Mouse (Mus musculus) midbrain, embryonic 13.5 days (tissue): ENCODE data around the gene Dab2ip. TPM values are rescaled to one million over a fixed set of nuclear protein-coding genes. Genes with fewer than 3 reads are reported as not detected.

Experiments used
- ATAC-seq: fragments of 200-750 bp; cut with Nextera tagmentation; 2 replicates; pipeline ENCODE4 v1.8.0; 2017; ENCODE audit warnings: mild to moderate bottlenecking, moderate TSS enrichment, moderate library complexity
- H3K27ac ChIP-seq: fragments of 300-500 bp; sonication (generic); 2 replicates; pipeline ENCODE4 v1.5.1; 2015; ENCODE audit warnings: inconsistent platforms, mild to moderate bottlenecking, moderate library complexity
- H3K27me3 ChIP-seq: fragments of 300-500 bp; sonication (generic); 2 replicates; pipeline ENCODE4 v1.6.1; 2015; ENCODE audit warnings: mild to moderate bottlenecking, inconsistent platforms
- H3K36me3 ChIP-seq: fragments of 300-500 bp; sonication (generic); 2 replicates; pipeline ENCODE4 v1.6.1; 2015; ENCODE audit warnings: mild to moderate bottlenecking, inconsistent platforms
- H3K4me1 ChIP-seq: fragments of 300-500 bp; sonication (generic); replicated peaks from 2 replicates; pipeline ENCODE4 v1.6.1; 2015; ENCODE audit warnings: inconsistent platforms
- H3K4me2 ChIP-seq: fragments of 300-500 bp; sonication (generic); replicated peaks from 2 replicates; pipeline ENCODE4 v1.6.1; 2015; ENCODE audit warnings: moderate library complexity, mild to moderate bottlenecking, inconsistent platforms
- H3K4me3 ChIP-seq: fragments of 300-500 bp; sonication (generic); replicated peaks from 2 replicates; pipeline ENCODE4 v1.5.1; 2015; ENCODE audit warnings: mild to moderate bottlenecking, inconsistent platforms
- H3K9ac ChIP-seq: fragments of 300-500 bp; sonication (generic); replicated peaks from 2 replicates; pipeline ENCODE4 v1.6.1; 2015; ENCODE audit warnings: mild to moderate bottlenecking, inconsistent platforms
- H3K9me3 ChIP-seq: fragments of 300-500 bp; sonication (generic); 2 replicates; pipeline ENCODE4 v1.6.1; 2016; ENCODE audit warnings: mild to moderate bottlenecking, inconsistent platforms
- WGBS: fragments of 180-500 bp; shearing (Covaris S2); methylation state at CpG from one replicate; pipeline ENCODE4 v1.1.7; 2015; 5-methylcytosine and 5-hydroxymethylcytosine counted together
- polyA plus RNA-seq: library from polyadenylated mRNA; unstranded; fragments of >200 nt; fragmentation: Nextera tagmentation; extraction: Ambion mirVana; gene quantifications from 2 replicates; pipeline ENCODE4 v1.2.1, GENCODE M21; 2015

Dab2ip gene
- polyA plus RNA-seq, 1 experiment from 2014 or later = 36.3 TPM

GRCm38 (mm10) chr2:35608856-35609255 is 50.8 kb downstream of the Dab2ip start:
- peaks cover 48% of the 10 kb centered on the region for H3K4me1 ChIP-seq
- no peak overlapping the region for H3K4me2 ChIP-seq
- H3K36me3 ChIP-seq = no peaks in the 10 kb centered on the region
- H3K4me3 ChIP-seq = no peak overlapping the region
- 90% methylated on average over 7 of the region's 7 CpGs for WGBS
- no peak overlapping the region for H3K9ac ChIP-seq
- H3K27me3 ChIP-seq = no peaks in the 10 kb centered on the region; the same call in none of the 2 replicates
- no peaks in the 10 kb centered on the region for H3K9me3 ChIP-seq
- no peak for ATAC-seq
- no peak overlapping the region for H3K27ac ChIP-seq

- no peaks in the 10 kb centered on the region for H3K36me3 ChIP-seq
- no peak overlapping the region for H3K27ac ChIP-seq
- 64% methylated on average over 9 of the region's 9 CpGs for WGBS
- peaks cover 48% of the 10 kb centered on the region for H3K4me1 ChIP-seq
- H3K27me3 ChIP-seq = no peaks in the 10 kb centered on the region; the same call in none of the 2 replicates
- no peaks in the 10 kb centered on the region for H3K9me3 ChIP-seq
- H3K4me3 ChIP-seq = no peak overlapping the region
- 0 out of 2 replicates have a peak, but pooled peaks have one; percentile 44 for ATAC-seq
- no peak overlapping the region for H3K4me2 ChIP-seq
- H3K9ac ChIP-seq = peak overlapping the region; percentile 4; the same call in 1 of the 2 replicates
Measured at GRCm38 (mm10) chr2:35609317-35609716, 51.3 kb downstream of the Dab2ip start.

GRCm38 (mm10) chr2:35610168-35610951 is 52.3 kb downstream of the Dab2ip start:
- WGBS = 2% methylated on average over 11 of the region's 11 CpGs
- H3K27ac ChIP-seq = no peak overlapping the region
- no peaks in the 10 kb centered on the region for H3K36me3 ChIP-seq
- peak overlapping the region; percentile 33 for H3K4me2 ChIP-seq
- H3K4me3 ChIP-seq = no peak overlapping the region
- H3K9me3 ChIP-seq = no peaks in the 10 kb centered on the region
- ATAC-seq = peak; percentile 31
- H3K4me1 ChIP-seq = peaks cover 48% of the 10 kb centered on the region
- H3K27me3 ChIP-seq = no peaks in the 10 kb centered on the region; the same call in 1 of the 2 replicates
- H3K9ac ChIP-seq = peak overlapping the region; percentile 4; the same call in 1 of the 2 replicates

DNA sequence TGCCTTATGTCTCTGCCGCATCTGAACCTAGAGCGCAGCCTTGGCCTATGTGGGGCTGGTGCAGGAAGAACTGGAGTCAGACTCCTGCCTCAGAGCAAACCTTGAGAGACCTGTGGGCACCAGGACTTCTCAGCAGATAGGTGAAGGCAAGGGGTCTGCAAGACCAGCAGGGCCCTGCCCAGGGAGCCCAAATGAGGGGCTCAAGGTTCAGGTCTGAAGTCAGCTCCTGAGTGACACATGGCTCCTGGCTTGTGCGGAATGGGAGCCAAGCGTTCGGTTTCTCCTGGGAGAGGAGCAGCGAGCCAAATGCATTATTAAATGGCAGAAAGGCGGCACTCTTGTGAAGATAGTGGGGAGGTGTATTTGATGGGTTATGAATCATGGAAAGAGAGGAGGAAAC is 52.9 kb downstream of the Dab2ip start:
- 71% methylated on average over 7 of the region's 7 CpGs for whole genome bisulfite sequencing
- no peak for ATAC-seq
- H3K36me3 ChIP-seq = no peaks in the 10 kb centered on the region

GRCm38 (mm10) chr2:35611645-35612044 is 53.6 kb downstream of the Dab2ip start:
- H3K4me3 ChIP-seq = no peak overlapping the region
- no peak overlapping the region for H3K27ac ChIP-seq
- peaks cover 44% of the 10 kb centered on the region for H3K4me1 ChIP-seq
- no peaks in the 10 kb centered on the region; the same call in 1 of the 2 replicates for H3K27me3 ChIP-seq
- no peaks in the 10 kb centered on the region for H3K9me3 ChIP-seq
- H3K36me3 ChIP-seq = no peaks in the 10 kb centered on the region
- H3K4me2 ChIP-seq = no peak overlapping the region
- 84% methylated on average over 4 of the region's 4 CpGs for WGBS
- no peak for ATAC-seq
- H3K9ac ChIP-seq = no peak overlapping the region

More for the DNA sequence above, 52.9 kb downstream of the Dab2ip start:
- no peak overlapping the region for H3K4me3 ChIP-seq
- no peaks in the 10 kb centered on the region; the same call in 1 of the 2 replicates for H3K27me3 ChIP-seq
- H3K27ac ChIP-seq = no peak overlapping the region
- no peak overlapping the region for H3K4me2 ChIP-seq
- H3K9me3 ChIP-seq = no peaks in the 10 kb centered on the region
- peaks cover 48% of the 10 kb centered on the region for H3K4me1 ChIP-seq
- no peak overlapping the region for H3K9ac ChIP-seq

DNA sequence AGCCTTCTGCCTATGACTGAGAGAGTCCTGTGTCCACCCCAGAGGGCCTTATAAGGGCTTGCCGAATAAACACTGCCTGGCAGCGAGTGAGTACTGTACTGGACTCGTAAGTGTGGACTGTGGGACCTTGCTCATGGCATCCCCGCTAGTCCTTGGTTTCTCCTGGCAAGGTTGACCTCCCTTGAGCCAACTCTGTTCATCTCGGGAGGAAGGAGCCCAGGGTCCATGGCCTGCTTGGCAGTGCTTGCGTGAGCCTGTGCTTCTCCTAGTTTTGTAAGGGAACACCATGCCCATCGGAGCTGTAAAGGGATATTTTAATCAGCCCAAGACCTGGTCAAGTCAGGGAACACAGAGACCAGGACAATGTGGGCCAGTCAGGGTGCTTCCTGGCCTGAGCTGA is 54.2 kb downstream of the Dab2ip start:
- no peaks in the 10 kb centered on the region for H3K9me3 ChIP-seq
- H3K36me3 ChIP-seq = no peaks in the 10 kb centered on the region
- no peak overlapping the region for H3K4me2 ChIP-seq
- no peak overlapping the region for H3K9ac ChIP-seq
- H3K4me1 ChIP-seq = peaks cover 38% of the 10 kb centered on the region
- ATAC-seq = no peak
- H3K4me3 ChIP-seq = no peak overlapping the region
- H3K27me3 ChIP-seq = no peaks in the 10 kb centered on the region; the same call in 1 of the 2 replicates
- 91% methylated on average over 7 of the region's 7 CpGs for WGBS
- no peak overlapping the region for H3K27ac ChIP-seq

- Histone ChIP-seq H3K36me3 (no peaks in the 10 kb centered on the region), H3K9ac (no peak overlapping the region), H3K27ac (no peak overlapping the region), H3K9me3 (no peaks in the 10 kb centered on the region), H3K4me3 (no peak overlapping the region), H3K4me1 (peaks cover 30% of the 10 kb centered on the region), H3K4me2 (no peak overlapping the region), H3K27me3 (no peaks in the 10 kb centered on the region; the same call in 1 of the 2 replicates)
- ATAC-seq = no peak
- WGBS = 65% methylated on average over 3 of the region's 3 CpGs
Measured at GRCm38 (mm10) chr2:35613946-35614353, 55.9 kb downstream of the Dab2ip start.

DNA sequence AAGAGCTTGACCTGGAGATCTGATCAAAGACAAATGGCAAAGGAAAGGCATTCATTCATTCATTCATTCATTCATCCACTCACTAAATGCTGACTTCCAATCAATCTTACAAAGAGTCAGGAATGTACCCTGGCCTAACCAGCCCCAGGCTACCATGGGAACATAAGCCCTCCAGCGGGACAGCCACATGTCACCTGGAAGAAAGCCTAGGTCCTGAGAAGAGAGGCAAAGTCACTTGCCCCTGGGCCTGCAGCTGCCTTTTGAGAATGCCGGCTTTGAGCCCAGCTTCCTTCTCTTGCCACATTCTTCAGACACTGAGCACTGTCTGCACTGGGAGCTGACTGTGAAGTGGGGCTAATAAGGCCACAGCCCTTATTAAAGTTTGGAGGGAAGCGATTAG is 56.3 kb downstream of the Dab2ip start:
- no peaks in the 10 kb centered on the region for H3K36me3 ChIP-seq
- 52% methylated on average over 3 of the region's 3 CpGs for WGBS
- no peak overlapping the region for H3K4me2 ChIP-seq
- H3K27me3 ChIP-seq = no peaks in the 10 kb centered on the region
- H3K9ac ChIP-seq = no peak overlapping the region
- no peak for ATAC-seq
- no peak overlapping the region for H3K4me3 ChIP-seq
- H3K4me1 ChIP-seq = peaks cover 31% of the 10 kb centered on the region
- no peaks in the 10 kb centered on the region for H3K9me3 ChIP-seq
- H3K27ac ChIP-seq = no peak overlapping the region

GRCm38 (mm10) chr2:35615366-35615765 is 57.3 kb downstream of the Dab2ip start:
- ATAC-seq = no peak
- no peak overlapping the region for H3K9ac ChIP-seq
- H3K4me2 ChIP-seq = no peak overlapping the region
- no peaks in the 10 kb centered on the region for H3K27me3 ChIP-seq
- 66% methylated on average over 4 of the region's 4 CpGs for WGBS
- no peak overlapping the region for H3K27ac ChIP-seq
- peaks cover 31% of the 10 kb centered on the region for H3K4me1 ChIP-seq
- no peak overlapping the region for H3K4me3 ChIP-seq
- H3K36me3 ChIP-seq = no peaks in the 10 kb centered on the region
- no peaks in the 10 kb centered on the region for H3K9me3 ChIP-seq

DNA sequence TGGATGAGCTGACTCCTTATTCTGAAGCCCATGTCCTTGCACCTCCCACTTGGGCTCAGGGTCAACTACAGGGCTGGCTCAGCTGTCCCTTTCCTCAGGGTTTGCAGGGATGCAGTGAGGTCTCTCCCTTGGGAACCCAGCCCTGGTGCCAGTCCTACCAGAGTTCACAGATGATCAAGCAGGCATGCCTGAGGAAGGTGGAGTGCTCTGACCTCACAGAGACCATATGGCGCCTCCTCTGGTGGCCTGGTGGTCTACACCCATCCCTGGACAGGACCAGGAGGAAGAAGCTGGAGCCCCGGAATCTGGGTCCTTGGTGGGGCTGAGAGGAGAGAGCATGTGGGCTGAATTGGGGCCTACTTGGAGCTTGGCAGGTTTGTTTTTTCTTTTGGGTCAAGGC is 57.9 kb downstream of the Dab2ip start:
- no peaks in the 10 kb centered on the region for H3K9me3 ChIP-seq
- no peaks in the 10 kb centered on the region for H3K36me3 ChIP-seq
- H3K4me1 ChIP-seq = peaks cover 30% of the 10 kb centered on the region
- no peaks in the 10 kb centered on the region for H3K27me3 ChIP-seq
- ATAC-seq = no peak
- no peak overlapping the region for H3K4me2 ChIP-seq
- H3K9ac ChIP-seq = no peak overlapping the region
- no peak overlapping the region for H3K27ac ChIP-seq
- 50% methylated on average over 2 of the region's 2 CpGs for WGBS
- H3K4me3 ChIP-seq = no peak overlapping the region

GRCm38 (mm10) chr2:35616891-35617658 is 59.0 kb downstream of the Dab2ip start:
- H3K9me3 ChIP-seq = no peaks in the 10 kb centered on the region
- H3K9ac ChIP-seq = no peak overlapping the region
- 81% methylated on average over 6 of the region's 6 CpGs for WGBS
- no peaks in the 10 kb centered on the region for H3K36me3 ChIP-seq
- no peak for ATAC-seq
- no peaks in the 10 kb centered on the region for H3K27me3 ChIP-seq
- no peak overlapping the region for H3K4me2 ChIP-seq
- H3K4me3 ChIP-seq = no peak overlapping the region
- H3K27ac ChIP-seq = no peak overlapping the region
- peaks cover 30% of the 10 kb centered on the region for H3K4me1 ChIP-seq

GRCm38 (mm10) chr2:35618981-35619380 is 60.9 kb downstream of the Dab2ip start:
- no peaks in the 10 kb centered on the region for H3K36me3 ChIP-seq
- H3K9ac ChIP-seq = no peak overlapping the region
- no peak overlapping the region for H3K4me2 ChIP-seq
- no peak overlapping the region for H3K4me3 ChIP-seq
- ATAC-seq = no peak
- 80% methylated on average over 7 of the region's 7 CpGs for WGBS
- no peak overlapping the region for H3K27ac ChIP-seq
- H3K27me3 ChIP-seq = peaks cover 2% of the 10 kb centered on the region; the same call in 1 of the 2 replicates
- peaks cover 48% of the 10 kb centered on the region for H3K4me1 ChIP-seq
- H3K9me3 ChIP-seq = no peaks in the 10 kb centered on the region
